Mouse (Mus musculus) liver, embryonic 15.5 days (tissue): ENCODE results near the gene Arrdc5. TPM values are rescaled to one million over a fixed set of nuclear protein-coding genes. Genes with fewer than 3 reads are reported as not detected.

ENCODE experiments used
- ATAC-seq: fragments of 200-750 bp; cut with Nextera tagmentation; 2 replicates; pipeline ENCODE4 v1.8.0; 2017; ENCODE audit warnings: moderate number of reproducible peaks, mild to moderate bottlenecking, moderate library complexity; ENCODE audit not compliant: insufficient read depth
- H3K27ac ChIP-seq: fragments of 300-500 bp; sonication (generic); replicated peaks from 2 replicates; pipeline ENCODE4 v1.5.1; 2015; ENCODE audit warnings: mild to moderate bottlenecking, inconsistent platforms
- H3K27me3 ChIP-seq: fragments of 300-500 bp; sonication (generic); 2 replicates; pipeline ENCODE4 v1.6.1; 2015; ENCODE audit warnings: mild to moderate bottlenecking, inconsistent platforms
- H3K36me3 ChIP-seq: fragments of 300-500 bp; sonication (generic); replicated peaks from 2 replicates; pipeline ENCODE4 v1.6.1; 2015; ENCODE audit warnings: moderate library complexity, mild to moderate bottlenecking, inconsistent platforms
- H3K4me1 ChIP-seq: fragments of 300-500 bp; sonication (generic); replicated peaks from 2 replicates; pipeline ENCODE4 v1.6.1; 2015; ENCODE audit warnings: inconsistent platforms
- H3K4me2 ChIP-seq: fragments of 300-500 bp; sonication (generic); 2 replicates; pipeline ENCODE4 v1.6.1; 2015; ENCODE audit warnings: moderate library complexity, mild to moderate bottlenecking, inconsistent platforms
- H3K4me3 ChIP-seq: fragments of 300-500 bp; sonication (generic); replicated peaks from 2 replicates; pipeline ENCODE4 v1.5.1; 2015; ENCODE audit warnings: mild to moderate bottlenecking, inconsistent platforms
- H3K9ac ChIP-seq: fragments of 300-500 bp; sonication (generic); 2 replicates; pipeline ENCODE4 v1.6.1; 2015; ENCODE audit warnings: moderate library complexity, mild to moderate bottlenecking, inconsistent platforms
- H3K9me3 ChIP-seq: fragments of 300-500 bp; sonication (generic); replicated peaks from 2 replicates; pipeline ENCODE4 v1.6.1; 2016; ENCODE audit warnings: inconsistent platforms
- WGBS: fragments of 180-500 bp; shearing (Covaris S2); methylation state at CpG from one replicate; pipeline ENCODE4 v1.1.7; 2015; ENCODE audit warnings: mixed read lengths; ENCODE audit not compliant: insufficient replicate concordance; 5-methylcytosine and 5-hydroxymethylcytosine counted together
- polyA plus RNA-seq: library from polyadenylated mRNA; unstranded; fragments of >200 nt; fragmentation: Nextera tagmentation; extraction: Ambion mirVana; gene quantifications from 2 replicates; pipeline ENCODE4 v1.2.1, GENCODE M21; 2015

Gene Arrdc5
- polyA plus RNA-seq, 1 experiment from 2014 or later: not detected

- H3K36me3 ChIP-seq: peaks cover 52% of the 10 kb centered on the region
- peak; percentile 89 for ATAC-seq
- peak within 1 kb of the TSS; percentile 87 for H3K27ac ChIP-seq
- H3K9ac ChIP-seq: peak within 1 kb of the TSS; percentile 83
- 4% methylated on average over 20 of the region's 21 CpGs for WGBS
- peak within 1 kb of the TSS; percentile 72 for H3K4me3 ChIP-seq
- peak within 1 kb of the TSS; percentile 83 for H3K4me2 ChIP-seq
- no peaks in the 10 kb centered on the region for H3K9me3 ChIP-seq
- no peaks in the 10 kb centered on the region for H3K27me3 ChIP-seq
- peaks cover 83% of the 10 kb centered on the region for H3K4me1 ChIP-seq
These were observed 23.2 kb downstream of the Arrdc5 start, which contains the start of gene Ticam1 for GRCm38 (mm10) chr17:56276643-56277566. Ticam1 (minus strand) TSS chr17:56276786.

- peak; percentile 35 for ATAC-seq
- WGBS: 11% methylated on average over 5 of the region's 5 CpGs
- peaks cover 73% of the 10 kb centered on the region for H3K4me1 ChIP-seq
These were observed 24.1 kb downstream of the Arrdc5 start for GRCm38 (mm10) chr17:56275842-56276480.

GRCm38 (mm10) chr17:56273986-56274385 lies 26.1 kb downstream of the Arrdc5 start:
- no peak for ATAC-seq
- no peaks in the 10 kb centered on the region for H3K27me3 ChIP-seq
- peaks cover 52% of the 10 kb centered on the region for H3K36me3 ChIP-seq
- no peak overlapping the region for H3K9ac ChIP-seq
- H3K27ac ChIP-seq: peak overlapping the region; percentile 61
- H3K9me3 ChIP-seq: no peaks in the 10 kb centered on the region
- 69% methylated on average over 5 of the region's 5 CpGs for WGBS
- no peak overlapping the region; the same call in 1 of the 2 replicates for H3K4me2 ChIP-seq
- peaks cover 71% of the 10 kb centered on the region for H3K4me1 ChIP-seq
- H3K4me3 ChIP-seq: no peak overlapping the region

More at GRCm38 (mm10) chr17:56275842-56276480, 24.1 kb downstream of the Arrdc5 start:
- Histone ChIP-seq H3K4me2 (peak overlapping the region; percentile 83), H3K36me3 (peaks cover 52% of the 10 kb centered on the region), H3K9me3 (no peaks in the 10 kb centered on the region), H3K27me3 (no peaks in the 10 kb centered on the region), H3K27ac (peak overlapping the region; percentile 87), H3K4me3 (peak overlapping the region; percentile 72), H3K9ac (peak overlapping the region; percentile 83)

- Histone ChIP-seq H3K36me3 (peaks cover 47% of the 10 kb centered on the region), H3K4me3 (no peak overlapping the region), H3K9me3 (no peaks in the 10 kb centered on the region), H3K27ac (peak overlapping the region; percentile 51; the same call in 1 of the 2 replicates), H3K27me3 (no peaks in the 10 kb centered on the region), H3K4me2 (no peak overlapping the region; the same call in 1 of the 2 replicates), H3K4me1 (peaks cover 69% of the 10 kb centered on the region), H3K9ac (0 out of 2 replicates have a peak overlapping the region, but pooled peaks have one; percentile 16)
- ATAC-seq: no peak
- WGBS: 79% methylated on average over 7 of the region's 7 CpGs
These were observed 26.6 kb downstream of the Arrdc5 start for GRCm38 (mm10) chr17:56273482-56273881.

- ATAC-seq: no peak
- peaks cover 60% of the 10 kb centered on the region for H3K4me1 ChIP-seq
- H3K27me3 ChIP-seq: no peaks in the 10 kb centered on the region
- H3K9me3 ChIP-seq: no peaks in the 10 kb centered on the region
- H3K36me3 ChIP-seq: peaks cover 47% of the 10 kb centered on the region
- no peak overlapping the region for H3K9ac ChIP-seq
- no peak overlapping the region for H3K27ac ChIP-seq
- WGBS: 65% methylated on average over 3 of the region's 3 CpGs
- no peak overlapping the region for H3K4me2 ChIP-seq
- no peak overlapping the region for H3K4me3 ChIP-seq
These were observed 27.4 kb downstream of the Arrdc5 start for GRCm38 (mm10) chr17:56272644-56273043.

DNA sequence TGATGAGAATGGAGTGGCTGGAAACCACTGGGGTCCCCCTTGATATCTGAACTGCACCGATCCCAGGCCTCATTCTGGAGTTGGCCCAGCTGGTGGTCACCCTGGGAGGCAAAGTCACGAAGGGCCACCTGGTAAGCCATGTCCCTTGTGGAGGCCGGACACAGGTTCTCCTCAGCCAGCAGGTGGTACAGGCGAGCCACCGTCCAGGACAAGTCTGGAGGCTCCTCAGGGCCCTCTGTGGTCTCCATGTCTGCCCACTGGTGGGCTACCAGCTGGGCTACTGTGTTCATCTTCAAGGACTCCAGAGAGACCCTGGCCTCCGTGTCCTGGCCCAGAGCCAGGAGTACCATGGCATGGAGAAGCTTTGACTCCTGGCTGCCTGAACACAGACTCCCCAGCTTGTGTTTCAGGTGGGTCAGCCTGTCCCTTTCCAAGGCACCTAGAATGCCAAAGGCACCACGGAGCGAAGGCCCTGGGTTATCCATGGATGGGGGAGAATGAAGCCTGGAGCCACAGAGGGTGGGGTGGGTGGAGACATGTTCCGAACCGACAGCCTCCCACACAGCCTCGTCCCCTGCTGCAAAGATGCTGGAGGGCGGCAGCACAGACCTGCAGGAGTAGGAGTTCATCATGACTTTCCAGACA lies 28.4 kb downstream of the Arrdc5 start:
- no peaks in the 10 kb centered on the region for H3K9me3 ChIP-seq
- 76% methylated on average over 12 of the region's 12 CpGs for WGBS
- ATAC-seq: no peak
- H3K27ac ChIP-seq: no peak overlapping the region
- H3K36me3 ChIP-seq: peaks cover 47% of the 10 kb centered on the region
- no peaks in the 10 kb centered on the region for H3K27me3 ChIP-seq
- H3K9ac ChIP-seq: no peak overlapping the region
- H3K4me1 ChIP-seq: peaks cover 52% of the 10 kb centered on the region
- H3K4me2 ChIP-seq: no peak overlapping the region
- H3K4me3 ChIP-seq: no peak overlapping the region

DNA sequence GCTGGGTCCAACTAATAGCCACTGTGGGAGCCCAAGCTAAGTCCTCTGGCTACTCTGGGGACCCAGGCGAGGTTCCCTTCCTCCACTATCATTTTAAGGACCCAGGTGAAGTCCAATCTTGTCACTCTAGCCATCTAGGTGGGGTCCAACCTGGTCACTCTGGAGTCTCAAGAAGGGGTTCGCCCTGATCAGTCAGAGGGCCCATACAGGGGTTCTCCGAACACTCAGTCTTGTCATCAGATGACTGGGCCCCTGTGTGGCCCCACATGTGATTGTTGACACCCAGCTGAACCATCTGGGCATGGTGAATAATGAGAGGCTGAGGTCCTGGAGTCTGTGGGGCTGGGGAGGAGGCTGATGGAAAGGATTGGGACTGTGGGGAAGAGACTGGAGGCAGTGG lies 30.3 kb downstream of the Arrdc5 start:
- Histone ChIP-seq H3K27ac (peak overlapping the region; percentile 75), H3K4me1 (peaks cover 46% of the 10 kb centered on the region), H3K36me3 (peaks cover 47% of the 10 kb centered on the region), H3K4me3 (peak overlapping the region; percentile 50), H3K27me3 (no peaks in the 10 kb centered on the region), H3K9ac (peak overlapping the region; percentile 51), H3K4me2 (peak overlapping the region; percentile 74), H3K9me3 (no peaks in the 10 kb centered on the region)
- ATAC-seq: no peak
- WGBS: 55% methylated on average over 3 of the region's 3 CpGs

- peak overlapping the region; percentile 51 for H3K9ac ChIP-seq
- H3K36me3 ChIP-seq: peaks cover 44% of the 10 kb centered on the region
- H3K4me1 ChIP-seq: peaks cover 44% of the 10 kb centered on the region
These were observed 30.9 kb downstream of the Arrdc5 start for GRCm38 (mm10) chr17:56269153-56269630.

DNA sequence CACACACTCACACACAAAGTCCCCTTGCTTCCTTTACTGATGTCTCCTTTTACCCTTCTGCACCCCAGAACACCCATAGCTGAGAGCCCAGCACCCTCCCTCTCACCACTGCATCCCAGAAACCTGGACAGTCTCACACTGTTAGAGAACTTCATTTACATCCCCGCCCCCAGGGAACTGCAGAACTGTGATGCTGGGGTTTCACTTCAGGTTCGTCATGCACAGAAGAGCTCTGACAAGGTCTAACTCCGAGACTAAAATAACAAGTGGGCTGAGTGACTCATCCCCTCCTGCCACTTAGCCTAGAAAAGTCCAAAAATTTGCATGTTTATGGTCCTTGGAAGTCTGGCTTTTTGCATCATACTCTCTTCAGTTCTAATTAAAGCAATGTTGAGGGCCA lies 33.8 kb downstream of the Arrdc5 start:
- Histone ChIP-seq H3K4me1 (peaks cover 38% of the 10 kb centered on the region), H3K9ac (no peak overlapping the region), H3K4me2 (no peak overlapping the region), H3K36me3 (peaks cover 36% of the 10 kb centered on the region), H3K9me3 (no peaks in the 10 kb centered on the region), H3K27ac (peak overlapping the region; percentile 35; the same call in 1 of the 2 replicates), H3K27me3 (no peaks in the 10 kb centered on the region), H3K4me3 (no peak overlapping the region)
- WGBS: 56% methylated on average over 3 of the region's 3 CpGs
- ATAC-seq: no peak

More at GRCm38 (mm10) chr17:56269153-56269630, 30.9 kb downstream of the Arrdc5 start:
- Histone ChIP-seq H3K4me3 (peak overlapping the region; percentile 50), H3K9me3 (no peaks in the 10 kb centered on the region), H3K27me3 (no peaks in the 10 kb centered on the region), H3K4me2 (peak overlapping the region; percentile 74), H3K27ac (peak overlapping the region; percentile 75)
- peak; percentile 63 for ATAC-seq
- 15% methylated on average over 12 of the region's 12 CpGs for whole genome bisulfite sequencing

GRCm38 (mm10) chr17:56265869-56266268 lies 34.2 kb downstream of the Arrdc5 start:
- H3K9ac ChIP-seq: no peak overlapping the region
- H3K27ac ChIP-seq: 0 out of 2 replicates have a peak overlapping the region, but pooled peaks have one; percentile 35
- no peaks in the 10 kb centered on the region for H3K27me3 ChIP-seq
- peaks cover 41% of the 10 kb centered on the region for H3K4me1 ChIP-seq
- H3K4me2 ChIP-seq: no peak overlapping the region
- no peaks in the 10 kb centered on the region for H3K9me3 ChIP-seq
- WGBS: 70% methylated on average over 3 of the region's 3 CpGs
- H3K4me3 ChIP-seq: no peak overlapping the region
- no peak for ATAC-seq
- peaks cover 36% of the 10 kb centered on the region for H3K36me3 ChIP-seq
